Mouse (Mus musculus) stomach, embryonic 15.5 days (tissue): ENCODE measurements around the gene Actr8. TPM values are rescaled to one million over a fixed set of nuclear protein-coding genes. Genes with fewer than 3 reads are reported as not detected.

Source experiments
- ATAC-seq: fragments of 200-750 bp; cut with Nextera tagmentation; 2 replicates; pipeline ENCODE4 v1.8.0; 2017; ENCODE audit warnings: low read depth, moderate number of reproducible peaks, moderate TSS enrichment; ENCODE audit not compliant: insufficient read depth, low FRiP score
- H3K27ac ChIP-seq: fragments of 300-500 bp; sonication (generic); 2 replicates; pipeline ENCODE4 v1.5.1; 2015; ENCODE audit warnings: mild to moderate bottlenecking, inconsistent platforms
- H3K27me3 ChIP-seq: fragments of 300-500 bp; sonication (generic); replicated peaks from 2 replicates; pipeline ENCODE4 v1.6.1; 2015; ENCODE audit warnings: inconsistent platforms
- H3K36me3 ChIP-seq: fragments of 300-500 bp; sonication (generic); 2 replicates; pipeline ENCODE4 v1.6.1; 2015; ENCODE audit warnings: inconsistent platforms
- H3K4me1 ChIP-seq: fragments of 300-500 bp; sonication (generic); 2 replicates; pipeline ENCODE4 v1.6.1; 2015; ENCODE audit warnings: inconsistent platforms
- H3K4me2 ChIP-seq: fragments of 300-500 bp; sonication (generic); 2 replicates; pipeline ENCODE4 v1.6.1; 2015; ENCODE audit warnings: mild to moderate bottlenecking, inconsistent platforms
- H3K4me3 ChIP-seq: fragments of 300-500 bp; sonication (generic); replicated peaks from 2 replicates; pipeline ENCODE4 v1.5.1; 2015; ENCODE audit warnings: inconsistent platforms
- H3K9ac ChIP-seq: fragments of 300-500 bp; sonication (generic); 2 replicates; pipeline ENCODE4 v1.6.1; 2015; ENCODE audit warnings: inconsistent platforms
- H3K9me3 ChIP-seq: fragments of 300-500 bp; sonication (generic); 2 replicates; pipeline ENCODE4 v1.6.1; 2016; ENCODE audit warnings: inconsistent platforms
- WGBS: fragments of 180-500 bp; shearing (Covaris S2); methylation state at CpG from one replicate; pipeline ENCODE4 v1.1.7; 2015; 5-methylcytosine and 5-hydroxymethylcytosine counted together
- polyA plus RNA-seq: library from polyadenylated mRNA; unstranded; fragments of >200 nt; fragmentation: Nextera tagmentation; extraction: Ambion mirVana; gene quantifications from 2 replicates; pipeline ENCODE4 v1.2.1, GENCODE M21; 2015

Actr8 gene
- 51.6 and 60.4 TPM in 2 replicates for polyA plus RNA-seq

DNA sequence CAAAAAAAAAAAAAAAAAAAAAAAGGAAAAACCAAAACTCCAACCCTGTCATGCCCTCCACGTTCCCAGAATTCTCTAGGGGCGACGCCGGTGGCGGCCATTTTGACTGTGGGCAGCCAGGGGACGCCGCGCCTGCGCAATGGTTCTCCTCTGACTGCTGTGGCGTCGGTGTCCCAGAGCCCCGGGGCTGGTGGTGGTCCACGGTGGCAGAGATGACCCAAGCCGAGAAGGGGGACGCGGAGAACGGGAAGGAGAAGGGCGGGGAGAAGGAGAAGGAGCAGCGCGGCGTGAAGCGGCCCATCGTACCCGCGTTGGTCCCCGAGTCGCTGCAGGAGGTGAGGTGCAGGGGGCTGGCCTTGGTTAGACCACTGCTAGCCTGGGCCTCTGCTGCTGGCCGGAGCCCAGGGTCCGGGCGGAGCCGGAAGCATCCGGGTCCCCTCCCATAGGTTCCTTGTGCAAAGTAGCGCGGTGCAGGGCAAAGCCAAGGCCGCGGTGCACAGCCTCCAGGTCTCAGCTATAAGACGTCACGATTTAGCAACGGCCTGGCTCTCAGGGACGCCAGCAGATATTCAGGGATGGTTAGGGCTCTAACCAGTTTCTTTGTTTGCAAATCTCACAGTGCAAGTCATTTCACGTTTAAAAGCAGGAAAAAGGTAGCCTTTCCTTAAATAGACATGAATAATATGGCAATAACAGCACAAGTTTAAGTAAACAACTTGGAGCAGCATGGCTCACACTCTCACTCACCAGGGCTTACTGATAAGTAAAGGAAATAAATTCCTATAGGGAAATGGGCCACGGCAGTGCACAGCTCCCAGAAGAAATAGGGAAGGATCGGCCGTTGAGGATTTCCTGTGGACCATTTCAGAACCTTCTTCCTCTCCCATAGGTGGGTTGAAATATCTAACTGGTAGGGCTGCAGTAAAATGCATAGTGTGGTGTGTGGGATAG is at the start of gene Actr8:
Actr8 (plus strand) TSS at position 84 of the 951 bp plus-strand sequence.
- Histone ChIP-seq H3K4me2 (peak within 1 kb of the TSS; percentile 65), H3K27me3 (no peaks in the 10 kb centered on the region), H3K4me3 (peak within 1 kb of the TSS; percentile 88), H3K4me1 (no peaks in the 10 kb centered on the region), H3K9me3 (no peaks in the 10 kb centered on the region), H3K9ac (peak within 1 kb of the TSS; percentile 80), H3K36me3 (peaks cover 33% of the 10 kb centered on the region), H3K27ac (peak within 1 kb of the TSS; percentile 92)
- peak; percentile 98 for ATAC-seq
- WGBS: under 1% methylated on average over 43 of the region's 44 CpGs

DNA sequence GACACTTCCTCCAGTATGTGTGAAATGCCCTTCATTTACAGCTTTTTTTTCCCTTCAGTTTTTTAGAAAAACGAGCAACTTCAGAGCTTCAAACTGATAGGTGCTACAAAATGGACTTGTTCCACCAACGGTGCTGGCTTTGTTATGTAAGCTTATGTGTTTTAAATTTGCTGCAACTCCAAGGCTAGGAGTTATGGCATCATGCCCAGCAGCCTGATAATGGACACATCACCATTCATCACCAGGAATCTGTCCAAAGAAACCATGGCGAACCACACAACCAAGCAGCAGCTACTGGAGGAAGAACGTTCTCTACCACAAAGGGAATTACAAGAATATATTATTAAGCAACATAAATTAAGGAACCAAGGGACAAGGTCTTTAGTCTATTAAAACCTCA is 49.2 kb upstream of the Actr8 start:
- Histone ChIP-seq H3K4me2 (no peak overlapping the region), H3K27ac (no peak overlapping the region)

DNA sequence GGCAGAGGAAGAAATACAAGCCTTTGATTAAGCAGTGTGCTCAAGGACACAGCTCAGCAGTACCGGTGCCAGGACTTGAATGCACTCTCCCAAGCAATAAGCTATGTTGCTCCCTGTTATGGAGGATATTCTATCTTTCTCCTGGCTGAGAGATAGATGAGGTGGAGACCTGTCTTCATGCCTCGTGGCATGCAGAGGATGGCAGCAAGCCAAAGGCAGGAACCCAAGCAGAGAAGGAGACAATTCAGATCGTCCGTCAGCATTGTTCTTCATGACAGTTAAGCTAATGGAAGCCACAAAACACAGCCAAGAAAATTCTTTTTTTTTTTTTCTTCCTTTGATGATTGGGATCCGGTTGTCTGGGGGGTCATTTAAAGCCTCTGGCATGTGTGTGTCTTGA is 42.6 kb upstream of the Actr8 start:
- ATAC-seq: no peak
- H3K4me1 ChIP-seq: no peaks in the 10 kb centered on the region
- H3K9ac ChIP-seq: no peak overlapping the region
- no peak overlapping the region for H3K4me3 ChIP-seq
- 0 out of 2 replicates have a peak, but pooled peaks cover 6% of the 10 kb centered on the region for H3K27me3 ChIP-seq
- H3K9me3 ChIP-seq: no peaks in the 10 kb centered on the region
- H3K4me2 ChIP-seq: no peak overlapping the region
- WGBS: 60% methylated on average over 5 of the region's 5 CpGs
- H3K36me3 ChIP-seq: no peaks in the 10 kb centered on the region
- H3K27ac ChIP-seq: no peak overlapping the region

More for the DNA sequence above, 49.2 kb upstream of the Actr8 start:
- no peaks in the 10 kb centered on the region for H3K9me3 ChIP-seq
- H3K36me3 ChIP-seq: no peaks in the 10 kb centered on the region
- ATAC-seq: no peak
- no peaks in the 10 kb centered on the region for H3K4me1 ChIP-seq
- 62% methylated on average over 4 of the region's 4 CpGs for WGBS
- no peaks in the 10 kb centered on the region for H3K27me3 ChIP-seq
- H3K9ac ChIP-seq: no peak overlapping the region
- H3K4me3 ChIP-seq: no peak overlapping the region

DNA sequence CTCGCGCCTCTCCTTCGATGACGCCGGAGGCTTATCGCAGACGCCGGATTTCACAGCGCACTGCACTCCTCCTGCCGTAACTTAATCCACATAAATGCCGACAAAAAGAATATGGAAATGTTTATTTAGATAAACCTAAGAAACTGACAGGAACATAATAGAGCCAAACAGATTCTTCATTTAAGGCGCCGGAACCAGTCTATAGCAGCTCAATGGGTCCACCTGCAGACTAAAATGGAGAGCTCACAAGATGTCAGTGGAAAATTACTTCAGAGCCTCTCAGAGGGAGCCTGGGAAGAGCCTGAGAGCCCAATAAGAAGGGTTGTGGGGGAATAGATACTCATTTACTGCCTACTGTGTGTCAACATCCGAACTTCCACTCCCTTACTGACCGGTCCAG is 40.7 kb upstream of the Actr8 start:
- Histone ChIP-seq H3K4me3 (no peak overlapping the region), H3K27me3 (0 out of 2 replicates have a peak, but pooled peaks cover 16% of the 10 kb centered on the region), H3K9me3 (no peaks in the 10 kb centered on the region), H3K27ac (no peak overlapping the region), H3K36me3 (no peaks in the 10 kb centered on the region), H3K4me2 (no peak overlapping the region), H3K4me1 (no peaks in the 10 kb centered on the region), H3K9ac (no peak overlapping the region)
- ATAC-seq: no peak
- 76% methylated on average over 15 of the region's 15 CpGs for WGBS

DNA sequence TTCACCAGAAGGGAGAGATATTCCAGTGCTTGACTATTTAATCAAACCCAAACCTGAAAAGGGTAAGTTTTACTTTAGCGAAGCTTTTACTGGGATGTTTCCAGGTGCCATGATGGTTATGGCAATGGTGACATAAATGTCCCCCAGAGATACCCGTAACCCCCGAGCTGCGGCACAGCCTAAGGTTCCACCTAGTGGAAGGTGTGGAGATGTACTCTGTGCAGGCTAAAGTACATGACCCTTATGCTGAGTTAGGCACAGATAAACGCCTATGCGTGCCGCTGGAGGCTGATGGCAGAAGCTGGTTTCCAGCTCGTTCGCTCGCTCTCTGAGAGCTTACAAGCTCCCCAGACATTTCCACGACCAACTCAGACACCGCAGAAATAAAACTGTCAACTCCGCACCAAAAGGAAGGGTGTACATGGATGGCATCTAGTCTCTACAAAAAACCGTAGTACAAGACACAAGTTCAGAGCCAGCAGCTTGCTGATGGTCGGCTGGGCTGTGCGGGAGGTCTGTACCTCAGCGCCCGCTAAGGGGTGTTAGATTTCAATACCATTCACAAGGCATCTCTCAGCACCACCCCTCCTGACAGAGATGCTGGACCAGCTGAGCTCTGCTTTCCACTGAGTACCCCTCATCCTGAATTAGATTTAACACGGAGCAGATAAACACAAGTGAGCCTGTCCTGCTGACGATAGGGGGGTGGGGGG is 38.4 kb upstream of the Actr8 start:
- WGBS: 44% methylated on average over 20 of the region's 20 CpGs
- Histone ChIP-seq H3K27me3 (0 out of 2 replicates have a peak, but pooled peaks cover 16% of the 10 kb centered on the region), H3K27ac (no peak overlapping the region), H3K9me3 (no peaks in the 10 kb centered on the region), H3K4me3 (no peak overlapping the region), H3K4me1 (no peaks in the 10 kb centered on the region), H3K4me2 (no peak overlapping the region), H3K9ac (no peak overlapping the region), H3K36me3 (no peaks in the 10 kb centered on the region)
- no peak for ATAC-seq

DNA sequence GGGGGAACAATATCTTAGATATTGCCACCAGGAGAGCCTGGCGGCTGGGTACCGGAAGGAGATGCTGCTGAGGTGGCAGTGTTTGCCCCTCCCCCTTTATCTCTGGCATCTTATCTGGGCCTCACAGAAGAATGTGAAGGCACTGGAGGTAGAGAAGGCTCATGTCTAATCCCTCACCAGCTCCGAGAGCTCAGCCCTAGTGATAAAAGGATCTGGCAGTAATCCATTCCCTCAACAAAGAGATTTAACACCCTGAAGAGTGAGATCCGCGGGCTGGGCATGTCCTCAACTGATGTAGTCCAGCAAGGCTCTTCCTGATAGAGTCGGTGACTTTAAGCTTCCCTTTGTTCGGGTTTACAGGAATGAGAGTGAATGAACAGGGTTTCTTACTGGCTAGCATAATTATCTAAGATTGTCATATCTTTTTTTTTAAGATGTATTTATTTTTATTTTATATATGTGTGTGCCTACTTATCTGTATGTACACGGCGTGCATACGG is 37.8 kb upstream of the Actr8 start:
- Histone ChIP-seq H3K36me3 (no peaks in the 10 kb centered on the region), H3K9me3 (no peaks in the 10 kb centered on the region), H3K4me1 (no peaks in the 10 kb centered on the region), H3K4me3 (no peak overlapping the region), H3K9ac (no peak overlapping the region), H3K27ac (no peak overlapping the region), H3K27me3 (0 out of 2 replicates have a peak, but pooled peaks cover 16% of the 10 kb centered on the region), H3K4me2 (no peak overlapping the region)
- ATAC-seq: no peak
- WGBS: 21% methylated on average over 10 of the region's 10 CpGs

DNA sequence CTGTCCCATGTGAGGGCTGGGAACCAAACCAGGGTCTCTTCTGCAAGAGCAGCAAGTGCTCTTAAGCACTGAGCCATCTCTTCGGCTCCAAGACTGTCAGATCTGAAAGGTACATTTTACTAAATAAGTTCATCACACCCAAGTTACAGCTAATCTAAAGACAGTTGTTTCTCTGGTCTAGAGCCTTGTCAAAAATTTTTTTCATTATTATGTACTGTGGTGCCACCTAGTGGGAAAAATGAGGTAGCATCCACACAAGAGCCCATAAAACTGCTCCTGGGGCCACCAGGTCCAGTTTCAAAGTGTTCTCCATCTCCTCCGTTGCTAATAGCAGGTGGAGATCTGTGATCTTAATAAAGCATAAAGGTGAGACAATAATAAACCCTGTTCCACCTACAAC is 37.3 kb upstream of the Actr8 start:
- no peaks in the 10 kb centered on the region for H3K36me3 ChIP-seq
- H3K27ac ChIP-seq: no peak overlapping the region
- H3K9me3 ChIP-seq: no peaks in the 10 kb centered on the region
- no peak overlapping the region for H3K4me3 ChIP-seq
- 0 out of 2 replicates have a peak, but pooled peaks cover 16% of the 10 kb centered on the region for H3K27me3 ChIP-seq
- 16% methylated on average over 2 of the region's 2 CpGs for WGBS
- no peak overlapping the region for H3K9ac ChIP-seq
- ATAC-seq: no peak
- no peaks in the 10 kb centered on the region for H3K4me1 ChIP-seq
- no peak overlapping the region for H3K4me2 ChIP-seq

DNA sequence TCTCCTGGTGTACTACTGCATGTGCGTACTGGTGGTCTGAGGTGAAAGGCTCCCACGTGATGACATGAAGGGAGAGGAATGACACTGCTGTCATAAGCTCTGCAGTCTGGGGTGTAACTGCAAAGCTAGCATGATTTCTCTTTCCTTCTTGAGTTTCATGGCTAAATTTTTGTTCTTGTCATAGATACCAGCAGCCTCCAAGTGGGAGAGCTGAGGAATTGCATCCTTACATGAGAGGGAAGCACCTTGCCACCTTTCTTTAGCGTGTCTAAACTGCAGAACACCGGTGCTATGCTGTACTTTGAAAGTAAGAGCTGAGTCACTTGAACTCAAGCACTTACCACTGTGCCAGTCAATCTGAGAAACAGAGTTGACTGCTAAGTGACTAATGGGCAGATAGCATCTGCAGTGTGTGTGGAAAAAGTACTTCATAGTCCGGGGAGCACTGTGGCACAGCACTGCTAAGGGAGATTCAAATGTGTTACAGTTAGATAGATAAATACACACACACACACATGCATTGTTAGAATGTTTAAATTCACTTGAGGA is 31.3 kb upstream of the Actr8 start:
- ATAC-seq: no peak
- Histone ChIP-seq H3K9me3 (no peaks in the 10 kb centered on the region), H3K36me3 (no peaks in the 10 kb centered on the region), H3K4me1 (no peaks in the 10 kb centered on the region), H3K27me3 (0 out of 2 replicates have a peak, but pooled peaks cover 2% of the 10 kb centered on the region), H3K4me3 (no peak overlapping the region), H3K27ac (no peak overlapping the region), H3K4me2 (no peak overlapping the region), H3K9ac (no peak overlapping the region)
- 70% methylated on average over 5 of the region's 5 CpGs for WGBS

DNA sequence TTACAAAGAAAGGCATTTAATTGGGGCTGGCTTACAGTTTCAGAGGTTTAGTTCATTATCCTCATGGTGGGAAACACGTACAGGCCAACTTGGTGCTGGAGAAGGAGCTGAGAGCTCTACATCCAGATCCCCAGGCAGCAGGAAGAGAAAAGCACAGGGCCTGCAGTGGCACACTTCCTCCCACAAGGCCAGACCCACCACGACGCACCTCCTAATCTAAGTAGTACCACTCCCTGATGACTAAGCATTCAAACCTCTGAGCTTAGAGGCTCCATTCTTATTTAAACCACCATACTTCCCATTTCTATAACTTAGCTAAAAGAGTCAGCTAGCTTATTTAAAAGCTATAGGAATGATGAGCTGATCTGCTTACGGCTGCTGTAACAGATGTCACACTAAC is 27.3 kb upstream of the Actr8 start:
- H3K27me3 ChIP-seq: no peaks in the 10 kb centered on the region
- ATAC-seq: no peak
- no peak overlapping the region for H3K4me3 ChIP-seq
- no peaks in the 10 kb centered on the region for H3K9me3 ChIP-seq
- no peak overlapping the region for H3K27ac ChIP-seq
- H3K4me1 ChIP-seq: no peaks in the 10 kb centered on the region
- H3K36me3 ChIP-seq: no peaks in the 10 kb centered on the region
- H3K4me2 ChIP-seq: no peak overlapping the region
- no peak overlapping the region for H3K9ac ChIP-seq
- 71% methylated on average over 4 of the region's 4 CpGs for WGBS

DNA sequence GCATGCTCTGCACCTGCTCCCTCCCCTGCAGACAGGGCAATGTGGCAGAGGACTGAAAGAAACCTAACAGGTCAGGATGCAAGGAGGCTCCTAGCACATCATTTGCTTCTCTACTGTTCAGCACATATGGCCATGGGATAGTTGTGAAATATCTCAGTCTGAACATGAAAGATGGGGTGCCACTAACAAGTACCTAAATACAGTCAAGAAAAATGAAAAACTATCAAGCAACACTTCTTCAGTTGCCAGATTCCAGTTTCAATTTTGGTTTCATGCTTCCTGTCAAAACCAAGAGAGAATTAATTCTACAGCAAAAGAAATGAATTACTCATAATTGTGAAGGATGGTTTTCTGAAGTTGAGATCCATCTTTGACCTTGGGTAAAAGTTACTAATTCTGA is 20.7 kb upstream of the Actr8 start:
- Histone ChIP-seq H3K36me3 (no peaks in the 10 kb centered on the region), H3K9ac (no peak overlapping the region), H3K4me1 (no peaks in the 10 kb centered on the region), H3K9me3 (no peaks in the 10 kb centered on the region), H3K4me2 (no peak overlapping the region), H3K27ac (no peak overlapping the region), H3K4me3 (no peak overlapping the region), H3K27me3 (no peaks in the 10 kb centered on the region)
- no peak for ATAC-seq

DNA sequence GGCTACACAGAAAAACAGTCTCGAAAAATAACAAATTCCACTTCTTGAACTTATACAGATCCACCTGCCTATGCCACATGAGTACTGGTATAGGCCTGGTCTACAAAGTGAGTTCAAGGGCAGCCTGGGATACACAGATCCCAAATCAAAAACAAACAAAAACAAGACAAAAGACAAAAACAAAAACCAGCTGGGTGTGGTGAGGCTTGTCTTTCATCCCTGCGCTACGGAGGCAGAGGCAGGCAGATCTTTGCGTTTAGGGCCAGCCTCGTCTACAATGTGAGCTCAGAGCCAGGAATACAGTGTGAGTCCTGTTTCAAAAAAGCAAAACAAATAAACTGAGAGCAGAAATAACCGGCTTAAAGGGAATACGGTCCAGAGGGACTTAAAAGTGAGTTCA is 10.5 kb upstream of the Actr8 start:
- H3K4me1 ChIP-seq: peaks cover 18% of the 10 kb centered on the region
- H3K27ac ChIP-seq: peak overlapping the region; percentile 17
- no peaks in the 10 kb centered on the region for H3K27me3 ChIP-seq
- peak overlapping the region; percentile 96 for H3K4me3 ChIP-seq
- H3K4me2 ChIP-seq: peak overlapping the region; percentile 64
- WGBS: 59% methylated on average over 7 of the region's 7 CpGs
- no peaks in the 10 kb centered on the region for H3K9me3 ChIP-seq
- H3K36me3 ChIP-seq: peaks cover 21% of the 10 kb centered on the region
- ATAC-seq: no peak
- no peak overlapping the region; the same call in 1 of the 2 replicates for H3K9ac ChIP-seq
